Mouse (Mus musculus) liver, adult (tissue): ENCODE measurements at regions not wholly inside any gene's neighbourhood (a gene's known extent, or its start where the extent isn't known, plus 50 kb on each side); places are given as distances from the start of the nearest gene placed in this dataset.

Source experiments
- GATA4 ChIP-seq: IDR thresholded peaks from 2 replicates; pipeline ENCODE4 v1.6.1; 2014; ENCODE audit warnings: mild to moderate bottlenecking, low read length; ENCODE audit not compliant: insufficient replicate concordance

DNA sequence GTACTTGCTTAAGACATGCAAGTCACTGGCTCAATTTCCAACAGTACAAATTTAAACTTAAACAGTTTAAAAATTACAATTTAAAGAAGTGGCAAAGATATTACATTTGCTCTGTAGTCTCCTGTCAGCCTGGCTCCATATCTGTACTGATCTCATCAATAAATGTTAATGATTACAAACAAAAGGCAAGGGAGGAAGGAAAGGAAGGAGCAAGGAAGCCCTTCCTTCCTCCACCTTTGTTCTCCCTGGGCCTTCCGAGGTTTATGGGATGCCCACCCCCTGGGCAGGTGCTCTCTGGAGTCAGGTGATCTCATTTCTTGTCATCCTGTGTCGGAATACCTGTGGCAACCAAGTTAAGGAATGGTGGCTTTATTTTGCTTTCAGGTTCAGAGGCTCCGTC is 132.5 kb downstream of the Qrsl1 start:
- no peak for TF ChIP-seq GATA4

DNA sequence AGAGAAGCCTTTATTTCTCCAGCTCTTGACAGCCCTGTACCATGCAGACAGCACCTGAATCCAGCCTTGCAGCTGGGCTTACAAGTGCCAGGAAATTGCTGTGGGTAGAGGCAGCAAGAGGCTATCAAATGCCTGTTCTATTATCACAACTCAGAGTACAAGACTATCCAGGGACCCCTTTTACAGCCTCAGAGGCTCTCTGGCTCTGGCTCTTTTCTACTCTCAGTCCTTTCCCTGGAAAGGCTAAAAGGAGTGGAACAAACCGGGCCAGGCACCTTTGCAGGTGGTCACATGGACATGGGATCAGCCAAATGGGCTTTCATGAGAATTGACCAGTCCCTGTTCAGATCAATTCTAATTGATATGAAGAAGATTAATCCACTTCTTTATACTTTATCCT is 125.7 kb downstream of the Qrsl1 start:
- TF ChIP-seq GATA4 = no peak

DNA sequence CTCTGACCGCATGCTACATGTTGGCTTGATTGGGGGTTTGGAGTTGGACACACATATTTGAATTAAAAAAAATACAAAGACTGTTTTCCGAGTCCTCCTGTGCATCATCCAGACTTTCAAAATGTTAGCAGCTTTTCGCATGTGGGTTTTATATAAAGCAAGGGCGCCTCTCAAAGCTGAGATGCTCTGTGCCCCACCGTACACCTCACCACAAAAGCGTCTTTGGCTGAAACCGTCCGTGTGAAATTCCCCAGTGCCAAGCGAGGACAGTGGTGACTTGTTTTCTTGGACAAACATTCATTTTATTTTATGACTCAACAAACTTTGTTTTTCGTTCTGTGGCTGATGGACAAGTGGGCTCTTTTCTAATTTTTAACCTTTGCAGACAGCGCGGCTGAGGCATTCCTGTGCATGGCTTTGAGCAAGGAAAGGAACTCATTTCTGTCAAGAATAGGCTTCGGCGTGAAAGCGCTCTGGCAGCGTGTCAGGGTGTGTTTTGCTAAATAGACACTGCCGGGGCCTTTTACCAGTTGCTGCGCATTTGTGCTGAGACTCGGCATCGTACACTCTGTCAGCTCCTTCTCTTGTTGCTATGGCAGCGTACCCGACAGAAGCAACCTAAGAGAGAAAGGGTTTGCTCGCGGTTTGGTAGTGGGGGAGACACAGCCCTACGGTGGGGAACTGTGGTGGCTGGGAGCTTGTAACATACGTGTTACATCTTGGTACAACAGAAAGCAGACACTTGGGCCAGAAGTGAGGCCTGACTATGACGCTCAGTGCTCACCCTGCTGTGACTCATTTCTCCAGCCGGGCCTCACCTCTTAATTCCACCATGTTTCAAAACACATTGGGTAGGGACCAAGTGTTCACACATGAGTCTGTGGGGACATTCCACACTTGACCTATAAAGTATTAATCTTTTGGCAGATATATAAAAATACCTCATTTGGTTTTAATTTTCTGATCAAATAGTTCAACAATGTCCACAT is 123.6 kb downstream of the Qrsl1 start:
- TF ChIP-seq GATA4 = no peak

DNA sequence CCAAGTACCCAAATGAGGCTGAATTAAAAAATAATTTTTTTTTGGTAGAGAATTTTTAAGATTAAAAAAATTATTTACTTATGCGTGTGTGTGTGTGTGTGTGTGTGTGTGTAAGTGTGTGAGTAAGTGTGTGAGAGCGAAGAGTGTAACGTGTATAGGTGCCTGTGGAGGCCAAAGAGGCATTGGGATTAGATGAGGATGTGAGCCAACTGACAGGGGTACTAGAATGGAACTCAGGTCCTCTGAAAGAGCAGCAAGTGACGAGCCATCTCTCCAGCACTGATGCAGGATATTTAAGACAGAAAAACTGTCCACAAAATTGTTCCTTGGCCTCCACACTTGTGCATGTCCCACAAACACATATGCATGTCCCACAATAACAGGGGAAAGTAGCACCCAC is 121.0 kb downstream of the Qrsl1 start:
- no peak for TF ChIP-seq GATA4

DNA sequence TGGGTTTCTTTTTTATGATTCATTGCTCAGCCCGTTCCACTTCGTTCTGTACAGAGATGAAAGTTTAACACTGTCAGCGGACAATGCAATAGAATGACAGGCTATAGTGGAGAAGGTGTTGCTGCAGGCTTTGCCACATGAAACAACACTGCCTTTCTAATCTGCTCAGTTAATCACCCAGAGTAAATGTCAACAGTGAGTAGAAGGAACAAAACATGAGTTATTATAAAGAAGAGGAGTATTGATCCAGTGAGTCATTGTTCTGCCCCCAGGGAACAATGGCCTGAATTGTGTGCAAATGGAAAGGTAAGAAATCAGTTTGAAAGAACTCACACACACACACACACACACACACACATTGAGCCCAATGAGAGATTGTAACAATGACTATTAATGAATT is 118.2 kb downstream of the Qrsl1 start:
- no peak for TF ChIP-seq GATA4

DNA sequence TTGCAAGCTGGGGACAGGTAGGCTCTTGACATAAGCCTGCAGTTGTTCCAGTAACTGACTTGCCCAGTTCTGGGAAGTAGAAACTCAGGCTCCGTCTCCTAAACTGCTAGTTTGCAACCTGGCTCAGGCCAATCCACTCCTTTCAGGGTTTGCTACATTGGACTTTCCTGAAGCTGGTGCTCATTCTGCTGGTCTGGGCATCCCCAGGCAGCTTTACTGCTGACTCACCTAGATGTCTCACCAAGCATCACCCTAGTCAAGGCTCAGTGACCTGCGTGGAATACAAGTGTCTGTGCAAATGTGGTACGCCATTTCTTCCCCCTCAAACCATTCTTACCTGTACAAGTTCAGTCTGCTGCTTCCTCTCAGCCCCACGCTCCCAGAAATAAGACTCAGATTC is 110.8 kb downstream of the Qrsl1 start:
- TF ChIP-seq GATA4 = no peak

DNA sequence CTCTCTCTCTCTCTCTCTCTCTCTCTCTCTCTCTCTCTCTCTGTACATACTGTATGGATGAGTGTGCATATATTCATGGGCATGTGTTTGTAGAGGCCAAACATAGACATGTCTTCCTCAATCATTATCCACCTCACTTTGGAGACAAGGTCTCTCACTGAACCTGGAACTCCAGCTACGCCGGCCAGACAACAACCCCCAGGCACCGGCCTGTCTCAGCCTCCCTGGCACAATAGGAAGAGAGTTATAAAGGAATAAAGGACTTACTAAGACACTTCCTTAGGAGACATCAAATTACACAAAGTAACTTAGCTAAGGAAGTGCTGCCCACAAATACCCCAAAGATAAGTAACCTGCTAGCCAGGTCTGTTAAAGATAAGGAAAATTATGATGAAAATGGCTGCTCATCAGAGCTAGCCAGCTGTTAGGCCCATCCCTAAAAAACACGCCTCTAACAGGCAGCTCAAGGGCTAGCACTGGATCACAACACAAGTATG is 110.0 kb downstream of the Qrsl1 start:
- no peak for TF ChIP-seq GATA4

DNA sequence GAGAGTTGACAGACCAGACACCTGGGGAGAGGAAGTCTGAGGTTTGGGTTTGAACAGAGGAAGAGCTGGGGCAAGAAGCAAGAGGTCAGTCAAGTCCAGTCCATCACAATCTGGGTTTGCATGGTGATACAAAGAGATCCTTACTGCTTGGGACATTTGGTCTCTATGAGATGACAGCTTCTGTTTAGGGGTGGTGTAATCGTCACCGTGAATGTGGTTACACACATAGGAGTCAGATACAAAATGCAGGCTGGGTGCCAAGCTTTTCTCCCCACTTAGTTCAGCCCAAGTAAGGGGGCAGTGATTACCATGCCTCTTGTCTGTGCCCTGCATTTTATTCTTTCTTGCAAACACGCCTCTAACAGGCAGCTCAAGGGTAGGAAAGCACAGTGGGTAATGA is 108.9 kb downstream of the Qrsl1 start:
- no peak for TF ChIP-seq GATA4

DNA sequence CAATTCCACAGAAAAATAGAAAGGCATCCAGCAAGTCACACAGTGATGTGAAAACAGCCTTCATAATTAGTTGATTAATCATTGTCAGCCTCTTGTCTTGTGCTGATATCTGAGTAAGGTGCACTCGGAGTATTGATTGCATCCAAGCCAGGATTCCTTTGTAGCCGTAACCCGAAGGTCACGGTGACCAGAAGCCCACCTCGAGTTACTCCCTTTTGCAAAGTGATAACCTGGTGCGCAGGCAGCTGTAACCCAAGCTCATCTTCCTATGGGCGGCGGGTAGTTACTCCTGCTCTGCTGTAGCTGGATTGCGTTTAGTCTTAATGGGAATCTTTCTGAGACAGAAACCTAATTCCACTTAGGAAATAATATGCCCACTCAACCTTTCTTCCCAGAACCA is 107.0 kb downstream of the Qrsl1 start:
- no peak for TF ChIP-seq GATA4

DNA sequence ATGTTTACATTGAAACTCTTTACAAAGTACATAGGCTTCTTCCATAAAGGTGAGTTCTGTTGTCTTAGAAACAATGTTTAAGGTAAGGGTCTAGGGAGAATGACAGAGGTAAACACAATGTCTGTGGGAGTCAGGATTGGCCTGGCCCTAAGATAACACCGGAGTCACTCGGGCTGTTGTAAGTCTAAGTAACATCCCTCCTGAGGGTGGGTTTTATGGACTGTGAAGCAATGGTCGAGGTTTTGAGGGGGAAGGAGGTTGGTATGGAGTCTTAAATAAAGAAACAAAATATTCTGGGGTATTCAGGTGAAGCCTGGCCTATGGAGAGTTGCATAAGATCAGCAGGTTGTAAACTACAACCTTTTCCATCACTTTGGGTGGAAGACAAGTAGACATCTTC is 101.5 kb downstream of the Qrsl1 start:
- no peak for TF ChIP-seq GATA4

DNA sequence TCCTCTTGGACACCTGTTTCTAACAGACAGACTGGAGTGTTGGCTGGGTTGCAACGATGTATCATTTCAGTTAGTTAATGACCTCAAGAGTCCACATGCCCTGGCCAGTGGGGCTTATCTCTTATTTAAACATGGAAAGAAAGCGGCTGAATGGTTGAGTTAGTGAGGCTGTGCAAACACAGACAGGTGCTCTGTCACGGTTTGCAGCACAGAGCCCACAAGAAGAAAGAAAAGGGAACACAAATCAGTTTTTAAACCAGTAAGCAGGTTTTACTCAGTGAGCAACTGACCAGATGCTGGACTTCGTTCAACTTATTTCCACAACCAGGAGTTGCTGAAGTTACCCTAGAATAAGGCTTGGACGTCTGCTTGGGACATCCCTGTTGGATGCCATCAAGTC is 86.3 kb downstream of the Qrsl1 start:
- no peak for TF ChIP-seq GATA4

DNA sequence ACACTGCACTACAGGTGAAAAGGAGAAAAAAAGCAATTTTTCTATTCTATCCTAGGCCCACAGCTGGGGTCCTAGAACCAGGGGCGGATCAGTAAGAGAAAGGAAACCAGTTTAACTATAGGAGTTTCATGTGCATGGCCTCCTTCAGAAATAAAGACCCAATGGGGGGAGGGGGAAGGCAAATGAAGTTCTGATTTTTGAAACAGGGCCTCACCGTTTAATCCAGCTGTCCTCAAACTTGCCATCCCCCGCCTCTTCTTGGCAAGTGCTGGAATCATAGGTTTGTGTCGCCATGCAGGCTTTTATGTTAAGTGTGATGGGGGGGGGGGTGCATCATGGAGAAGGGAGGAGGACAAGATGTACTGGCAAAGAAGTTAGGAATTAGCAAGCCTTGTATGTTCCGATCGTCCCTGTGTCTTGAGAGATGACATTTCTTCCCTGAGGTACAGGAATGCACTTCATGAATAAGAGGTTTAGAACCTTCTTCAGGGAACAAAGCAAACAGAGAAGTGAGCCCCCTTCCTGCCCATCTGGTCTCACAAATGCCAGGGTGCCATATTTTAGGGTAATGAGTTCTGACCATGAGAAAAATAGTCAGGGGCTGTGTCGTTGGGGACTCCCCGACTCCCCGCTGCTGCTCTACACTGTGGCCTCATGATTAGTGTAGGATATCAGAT is 83.9 kb downstream of the Qrsl1 start:
- no peak for TF ChIP-seq GATA4

DNA sequence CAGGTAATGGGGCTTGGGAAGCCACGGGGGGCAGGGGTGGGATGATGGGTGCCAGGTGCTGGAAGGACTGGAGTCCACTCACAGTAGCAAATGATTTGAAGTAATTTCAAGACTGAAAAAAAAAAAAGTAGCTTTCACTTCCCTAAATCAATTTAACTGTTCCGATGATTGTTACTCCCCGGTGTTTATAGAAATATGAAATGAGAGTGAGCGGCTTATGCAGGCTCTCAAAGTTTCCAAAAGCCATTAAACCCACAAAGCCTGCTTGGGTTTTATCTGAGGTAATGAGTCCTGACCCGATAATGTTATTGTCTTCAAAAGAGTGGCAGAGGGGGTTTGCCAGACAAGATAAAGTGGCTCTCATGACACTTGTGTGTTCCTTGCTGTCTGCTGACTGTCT is 82.9 kb downstream of the Qrsl1 start:
- no peak for TF ChIP-seq GATA4

DNA sequence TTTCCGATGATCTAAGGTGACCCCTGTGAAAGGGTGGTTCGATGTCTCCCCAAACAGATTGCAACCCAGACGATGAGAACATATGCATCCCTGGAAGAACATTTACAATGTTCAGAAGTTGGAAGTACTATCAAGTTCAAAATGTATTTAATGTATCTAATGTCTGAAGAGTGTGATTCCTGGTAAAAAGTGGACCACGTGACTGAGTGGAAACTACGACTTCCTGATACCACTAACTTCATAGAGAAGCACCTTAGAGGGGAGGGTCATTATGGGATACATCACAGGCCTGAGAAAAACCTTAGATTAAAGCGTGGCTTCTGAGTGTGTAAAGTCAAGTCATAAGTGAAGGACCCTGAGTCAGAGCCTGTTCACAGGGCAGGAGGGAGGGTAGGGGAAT is 82.1 kb downstream of the Qrsl1 start:
- TF ChIP-seq GATA4 = no peak

DNA sequence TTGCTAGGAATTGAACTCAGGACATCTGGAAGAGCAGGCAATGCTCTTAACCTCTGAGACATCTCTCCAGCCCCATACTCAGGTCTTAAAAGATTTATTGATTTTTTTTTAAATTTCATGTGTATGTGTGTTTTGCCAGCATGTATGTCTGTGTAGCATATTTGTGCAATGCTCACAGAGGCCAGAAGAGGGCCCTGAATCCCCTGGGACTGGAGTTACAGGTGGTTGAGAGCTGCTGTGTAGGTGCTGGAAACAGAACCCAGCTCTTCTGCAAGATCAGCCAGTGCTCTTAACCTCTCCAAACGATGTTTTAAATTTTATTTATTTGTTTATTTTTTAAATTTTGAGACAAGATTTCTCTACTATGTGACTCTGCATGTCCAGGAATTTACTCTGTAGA is 78.9 kb downstream of the Qrsl1 start:
- no peak for TF ChIP-seq GATA4

DNA sequence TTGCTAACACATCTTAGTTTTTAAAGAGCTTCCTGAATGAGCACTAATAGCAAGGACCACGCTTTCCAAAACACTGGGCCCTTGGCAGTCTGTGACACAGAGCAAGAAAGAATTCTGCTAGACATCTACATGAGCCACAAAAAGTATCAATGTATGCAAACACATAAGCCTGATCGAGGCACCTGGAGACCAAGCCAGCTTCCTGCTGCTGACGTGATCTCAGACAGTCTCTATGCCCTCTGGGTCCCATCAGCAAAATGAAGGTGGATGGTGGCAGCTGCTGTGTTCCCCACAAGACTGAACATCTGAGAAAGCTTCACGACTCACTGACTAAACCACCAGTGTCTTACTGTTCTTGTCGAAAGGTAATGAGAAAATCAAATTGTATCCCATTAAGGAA is 77.5 kb downstream of the Qrsl1 start:
- no peak for TF ChIP-seq GATA4
